Mouse (Mus musculus) embryonic facial prominence, embryonic 11.5 days (tissue): ENCODE measurements around the gene Slc44a3. TPM values are rescaled to one million over a fixed set of nuclear protein-coding genes. Genes with fewer than 3 reads are reported as not detected.

Experiments
- ATAC-seq: fragments of 200-750 bp; cut with Nextera tagmentation; replicated peaks from 2 replicates; pipeline ENCODE4 v1.8.0; 2017; ENCODE audit warnings: low read depth; ENCODE audit not compliant: insufficient number of reproducible peaks, low FRiP score, low TSS enrichment
- DNase-seq: peaks from one replicate; pipeline ENCODE4 v3.0.0-alpha.2; 2015; ENCODE audit warnings: low spot score
- H3K27ac ChIP-seq: fragments of 300-500 bp; sonication (generic); replicated peaks from 2 replicates; pipeline ENCODE4 v1.5.1; 2014; ENCODE audit warnings: mild to moderate bottlenecking, low read depth, low read length, control low read depth
- H3K27me3 ChIP-seq: fragments of 300-500 bp; sonication (generic); 2 replicates; pipeline ENCODE4 v1.6.1; 2014; ENCODE audit warnings: mild to moderate bottlenecking, low read length, moderate library complexity, mixed read lengths; ENCODE audit not compliant: control insufficient read depth, insufficient read depth
- H3K36me3 ChIP-seq: fragments of 300-500 bp; sonication (generic); replicated peaks from 2 replicates; pipeline ENCODE4 v1.6.1; 2014; ENCODE audit warnings: low read depth, mild to moderate bottlenecking, low read length, moderate library complexity, mixed read lengths; ENCODE audit not compliant: control insufficient read depth, insufficient read depth
- H3K4me1 ChIP-seq: fragments of 300-500 bp; sonication (generic); 2 replicates; pipeline ENCODE4 v1.6.1; 2014; ENCODE audit warnings: low read length, mixed read lengths; ENCODE audit not compliant: control insufficient read depth, insufficient read depth
- H3K4me2 ChIP-seq: fragments of 300-500 bp; sonication (generic); 2 replicates; pipeline ENCODE4 v1.6.1; 2014; ENCODE audit warnings: low read depth, mild to moderate bottlenecking, control low read depth, low read length, moderate library complexity
- H3K4me3 ChIP-seq: fragments of 300-500 bp; sonication (generic); 2 replicates; pipeline ENCODE4 v1.5.1; 2014; ENCODE audit warnings: low read depth, low read length, control low read depth
- H3K9ac ChIP-seq: fragments of 300-500 bp; sonication (generic); replicated peaks from 2 replicates; pipeline ENCODE4 v1.6.1; 2014; ENCODE audit warnings: mild to moderate bottlenecking, control low read depth, low read length
- H3K9me3 ChIP-seq: fragments of 300-500 bp; sonication (generic); replicated peaks from 2 replicates; pipeline ENCODE4 v1.6.1; 2016; ENCODE audit warnings: mild to moderate bottlenecking, low read length, inconsistent platforms, mixed read lengths; ENCODE audit not compliant: control insufficient read depth
- WGBS: fragments of 180-500 bp; shearing (Covaris S2); extraction: QIAGEN DNeasy Blood & Tissue Kit; methylation state at CpG from one replicate; pipeline ENCODE4 v1.1.7; 2014; 5-methylcytosine and 5-hydroxymethylcytosine counted together
- polyA plus RNA-seq: library from polyadenylated mRNA; unstranded; fragments of >200 nt; fragmentation: Nextera tagmentation; extraction: Ambion mirVana; gene quantifications from 2 replicates; pipeline ENCODE4 v1.2.1, GENCODE M21; 2014

The Slc44a3 gene
- polyA plus RNA-seq, 1 experiment from 2014 or later: 0.32 TPM

DNA sequence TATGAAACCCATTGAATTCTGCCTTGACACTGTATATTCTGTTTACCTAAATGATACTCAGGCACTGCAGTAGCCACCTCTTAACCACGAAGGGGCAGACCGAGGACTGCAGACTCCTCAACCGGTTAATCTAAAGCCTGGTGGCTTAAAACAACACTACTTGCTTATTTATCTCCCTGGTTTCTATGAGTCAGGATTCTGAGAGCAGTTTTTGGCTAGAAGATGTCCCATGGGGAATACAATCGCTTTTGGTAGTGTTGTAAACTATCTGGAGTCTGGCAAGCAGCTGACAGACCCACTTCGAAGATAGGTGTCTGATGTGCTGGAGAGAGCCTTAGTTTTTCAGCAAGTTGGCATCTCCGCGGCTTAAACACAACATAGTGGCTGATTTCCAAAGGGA is 41.7 kb upstream of the Slc44a3 start:
- no peaks in the 10 kb centered on the region; the same call in 1 of the 2 replicates for H3K4me1 ChIP-seq
- no peak overlapping the region for H3K4me3 ChIP-seq
- H3K4me2 ChIP-seq: no peak overlapping the region
- H3K36me3 ChIP-seq: no peaks in the 10 kb centered on the region
- H3K9me3 ChIP-seq: no peaks in the 10 kb centered on the region
- H3K27ac ChIP-seq: no peak overlapping the region
- 69% methylated on average over 7 of the region's 7 CpGs for WGBS
- DNase-seq (no peak), ATAC-seq (no peak)
- no peak overlapping the region for H3K9ac ChIP-seq
- H3K27me3 ChIP-seq: no peaks in the 10 kb centered on the region

DNA sequence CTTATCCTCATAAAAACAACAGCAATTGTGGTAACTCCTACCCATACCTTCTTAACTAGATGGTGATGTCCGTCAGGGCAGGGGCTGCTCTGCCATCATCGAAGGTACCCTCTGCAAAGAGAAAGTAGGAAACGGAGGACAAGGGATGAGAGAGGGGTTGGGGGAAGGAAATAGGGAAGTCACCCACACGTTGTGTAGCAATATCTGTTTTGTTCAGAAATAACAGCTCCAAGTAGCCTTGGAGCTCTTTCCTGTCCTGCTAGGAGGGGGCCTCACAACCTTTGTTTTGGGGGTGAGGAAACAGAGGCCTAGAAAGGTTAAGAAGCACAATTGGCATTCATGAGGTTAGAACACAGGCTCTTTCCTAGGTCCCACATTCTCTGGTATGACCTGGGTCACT is 39.3 kb upstream of the Slc44a3 start:
- Histone ChIP-seq H3K4me3 (no peak overlapping the region), H3K27me3 (no peaks in the 10 kb centered on the region), H3K9ac (no peak overlapping the region), H3K4me2 (no peak overlapping the region), H3K27ac (no peak overlapping the region), H3K4me1 (no peaks in the 10 kb centered on the region), H3K36me3 (no peaks in the 10 kb centered on the region), H3K9me3 (no peaks in the 10 kb centered on the region)
- DNase-seq: no peak
- WGBS: 82% methylated on average over 4 of the region's 4 CpGs
- no peak for ATAC-seq

DNA sequence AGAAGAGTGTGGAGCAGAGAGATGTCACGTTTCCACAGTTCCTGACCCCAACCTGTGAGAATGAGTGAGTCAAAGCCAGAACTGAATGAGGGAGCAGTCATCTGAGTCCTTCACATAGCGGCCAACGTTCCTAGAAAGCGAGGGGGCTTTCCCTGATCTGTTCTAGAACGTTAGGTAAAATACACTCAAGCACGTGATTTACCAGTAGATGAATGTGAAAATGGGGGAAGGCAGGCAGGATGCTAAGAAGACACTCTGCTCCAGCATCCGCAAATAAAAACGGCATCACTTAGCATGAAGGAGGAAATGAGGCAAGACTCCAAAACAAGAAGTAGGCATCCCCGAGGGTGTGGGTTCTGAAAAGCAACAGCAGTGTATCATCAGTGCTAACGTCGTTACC is 38.4 kb upstream of the Slc44a3 start:
- Histone ChIP-seq H3K9ac (no peak overlapping the region), H3K9me3 (no peaks in the 10 kb centered on the region), H3K4me1 (no peaks in the 10 kb centered on the region), H3K27ac (no peak overlapping the region), H3K4me3 (no peak overlapping the region), H3K4me2 (no peak overlapping the region), H3K27me3 (no peaks in the 10 kb centered on the region), H3K36me3 (no peaks in the 10 kb centered on the region)
- DNase-seq: no peak
- no peak for ATAC-seq
- WGBS: 86% methylated on average over 11 of the region's 11 CpGs

DNA sequence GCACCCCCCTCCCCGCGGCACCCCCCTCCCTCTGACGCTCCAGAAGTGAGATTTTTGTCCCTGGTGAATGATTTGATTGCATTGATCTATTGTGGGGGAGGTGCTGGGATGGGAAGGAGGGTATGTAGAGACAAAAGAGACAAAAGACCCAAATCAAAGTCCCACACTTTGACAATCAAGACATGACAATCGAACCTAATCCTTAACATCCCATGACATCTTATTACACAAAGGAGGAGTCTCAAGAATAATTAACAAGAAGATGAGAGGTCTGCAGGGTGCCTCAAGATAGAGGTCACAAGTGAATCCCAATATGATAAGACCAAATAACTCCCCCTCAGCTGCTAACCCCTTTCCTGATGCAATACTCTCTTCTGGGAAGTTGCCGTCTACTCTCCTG is 37.6 kb upstream of the Slc44a3 start:
- no peaks in the 10 kb centered on the region for H3K27me3 ChIP-seq
- no peak overlapping the region for H3K9ac ChIP-seq
- H3K9me3 ChIP-seq: no peaks in the 10 kb centered on the region
- no peaks in the 10 kb centered on the region for H3K4me1 ChIP-seq
- no peak overlapping the region for H3K27ac ChIP-seq
- 64% methylated on average over 5 of the region's 5 CpGs for WGBS
- no peak for DNase-seq
- no peak for ATAC-seq
- no peaks in the 10 kb centered on the region for H3K36me3 ChIP-seq
- no peak overlapping the region for H3K4me3 ChIP-seq
- H3K4me2 ChIP-seq: no peak overlapping the region

DNA sequence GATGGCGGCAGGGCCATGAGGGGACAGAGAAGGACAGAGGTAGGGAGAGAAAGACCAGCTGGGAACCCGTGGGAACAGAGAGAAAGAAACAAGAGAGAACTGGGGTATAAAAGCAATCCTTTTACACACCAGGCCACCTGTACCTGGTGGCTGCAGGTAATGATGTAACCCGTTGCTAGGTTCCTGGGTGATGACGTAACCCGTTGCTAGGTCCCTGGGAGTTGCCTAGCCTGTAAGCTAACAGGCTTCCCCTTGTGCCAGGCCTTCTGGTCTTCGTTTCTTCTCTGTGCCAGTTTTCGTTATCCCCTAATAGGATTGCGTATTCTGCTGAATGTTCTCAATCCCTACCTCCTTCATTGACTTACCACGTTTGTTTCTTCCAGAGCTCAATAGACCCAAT is 36.8 kb upstream of the Slc44a3 start:
- Histone ChIP-seq H3K9me3 (no peaks in the 10 kb centered on the region), H3K4me3 (no peak overlapping the region), H3K27ac (no peak overlapping the region), H3K4me1 (no peaks in the 10 kb centered on the region), H3K27me3 (no peaks in the 10 kb centered on the region), H3K36me3 (no peaks in the 10 kb centered on the region), H3K4me2 (no peak overlapping the region), H3K9ac (no peak overlapping the region)
- no peak for DNase-seq
- 84% methylated on average over 9 of the region's 9 CpGs for WGBS
- no peak for ATAC-seq

DNA sequence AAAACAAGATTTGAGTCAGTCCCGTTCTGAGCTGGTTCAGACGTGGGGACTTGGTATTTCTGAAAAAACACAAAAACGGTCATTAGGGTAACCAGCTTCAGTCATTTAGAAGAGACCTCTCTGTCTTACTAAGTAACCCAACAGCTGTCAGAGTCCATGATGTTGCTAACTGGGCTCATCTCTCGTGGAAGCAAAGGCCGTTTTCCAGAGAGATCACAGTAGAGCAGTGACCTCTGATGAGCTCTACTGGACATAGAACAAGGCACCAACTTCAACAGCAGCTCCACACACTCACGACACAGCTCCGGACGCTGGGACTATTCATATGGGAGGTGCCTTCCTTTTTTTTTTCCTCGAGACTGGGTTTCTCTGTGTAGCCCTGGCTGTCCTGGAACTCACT is 35.7 kb upstream of the Slc44a3 start:
- ATAC-seq (no peak), DNase-seq (no peak)
- H3K9ac ChIP-seq: no peak overlapping the region
- H3K4me2 ChIP-seq: no peak overlapping the region
- no peak overlapping the region for H3K4me3 ChIP-seq
- 91% methylated on average over 9 of the region's 9 CpGs for WGBS
- no peak overlapping the region for H3K27ac ChIP-seq
- no peaks in the 10 kb centered on the region for H3K4me1 ChIP-seq
- H3K9me3 ChIP-seq: no peaks in the 10 kb centered on the region
- H3K27me3 ChIP-seq: no peaks in the 10 kb centered on the region
- H3K36me3 ChIP-seq: no peaks in the 10 kb centered on the region

DNA sequence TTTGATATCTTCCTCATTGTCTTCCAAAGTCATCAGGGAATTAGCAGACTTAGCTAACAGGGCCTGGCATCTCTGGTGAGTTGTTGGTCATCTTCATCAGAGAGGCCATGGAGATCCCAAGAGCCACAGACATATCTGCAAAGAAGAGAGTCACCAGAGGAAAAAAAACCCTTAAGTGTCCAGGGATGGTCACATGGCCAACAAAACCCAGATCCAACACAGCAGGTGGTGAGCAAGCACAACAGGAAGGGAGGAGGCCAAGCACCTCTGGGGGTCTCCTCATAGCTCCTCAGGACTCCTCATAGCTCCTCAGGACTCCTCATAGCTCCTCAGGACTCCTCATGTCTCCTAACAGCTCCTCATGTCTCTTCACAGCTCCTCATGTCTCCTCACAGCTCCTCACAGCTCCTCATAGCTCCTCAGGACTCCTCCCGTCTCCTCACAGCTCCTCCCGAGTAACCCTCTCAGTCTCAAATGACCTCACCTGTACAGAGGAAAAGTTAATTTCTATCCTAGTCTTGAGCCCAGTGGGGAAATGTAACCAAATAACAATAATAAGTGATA is 35.2 kb upstream of the Slc44a3 start:
- Histone ChIP-seq H3K27ac (no peak overlapping the region), H3K9me3 (no peaks in the 10 kb centered on the region), H3K4me2 (no peak overlapping the region), H3K4me1 (no peaks in the 10 kb centered on the region), H3K9ac (no peak overlapping the region), H3K27me3 (no peaks in the 10 kb centered on the region), H3K36me3 (no peaks in the 10 kb centered on the region), H3K4me3 (no peak overlapping the region)
- DNase-seq (no peak), ATAC-seq (no peak)
- 81% methylated on average over 2 of the region's 2 CpGs for WGBS

DNA sequence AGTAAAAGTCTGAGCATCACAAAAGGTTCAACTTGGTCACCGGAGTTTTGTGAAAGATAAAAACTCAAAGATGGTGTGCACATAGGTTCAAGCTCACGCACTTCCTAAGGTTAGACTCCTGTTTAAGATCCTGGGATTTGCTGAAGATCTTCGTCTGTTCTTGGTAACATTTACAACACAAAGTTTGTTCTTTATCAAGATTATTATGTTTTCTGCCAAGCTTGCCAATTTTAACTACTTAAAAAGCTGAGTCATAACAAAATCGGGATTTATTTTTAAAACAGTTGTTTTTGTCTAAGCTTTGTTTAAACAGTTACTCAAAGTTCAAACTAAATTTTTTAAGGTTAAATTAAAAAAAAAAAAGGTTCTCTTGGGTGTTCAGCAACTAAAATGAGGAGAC is 34.7 kb upstream of the Slc44a3 start:
- Histone ChIP-seq H3K27ac (no peak overlapping the region), H3K9me3 (no peaks in the 10 kb centered on the region), H3K9ac (no peak overlapping the region), H3K4me2 (no peak overlapping the region), H3K27me3 (no peaks in the 10 kb centered on the region), H3K36me3 (no peaks in the 10 kb centered on the region), H3K4me1 (no peaks in the 10 kb centered on the region), H3K4me3 (no peak overlapping the region)
- ATAC-seq (no peak), DNase-seq (no peak)
- WGBS: 87% methylated on average over 4 of the region's 4 CpGs
